Mouse (Mus musculus): ENCODE measurements around the gene Sar1b. TPM values are rescaled to one million over a fixed set of nuclear protein-coding genes. Genes with fewer than 3 reads are reported as not detected.

The Sar1b gene
- polyA plus RNA-seq, 1 experiment, result 61.7 TPM

DNA sequence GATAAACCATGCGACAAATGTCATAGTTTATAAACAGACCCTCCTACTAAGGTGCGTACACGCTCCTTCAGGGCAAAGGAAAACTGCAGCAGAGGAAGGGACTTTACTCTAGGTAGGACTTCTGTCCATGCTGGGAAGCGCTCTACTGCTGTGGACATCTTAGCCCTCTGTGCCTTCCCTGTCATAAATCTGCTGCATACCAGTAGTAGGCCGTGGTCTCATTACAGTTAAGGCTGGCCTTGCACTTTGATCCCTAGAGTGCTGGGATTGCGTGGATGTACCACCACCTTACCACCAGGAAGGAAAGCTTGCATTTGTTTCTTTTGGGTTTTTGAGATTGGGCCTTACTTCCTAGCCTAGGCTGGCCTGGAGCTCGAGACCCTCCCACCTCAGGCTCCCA lies 27.2 kb downstream of the Sar1b start:
- Histone ChIP-seq H3K36me3 (ENCODE audit: control insufficient read depth, insufficient read depth) (peaks cover 30% of the 10 kb centered on the region), H3K4me2 (ENCODE audit: low read depth) (no peak overlapping the region), H3K4me3 (no peak overlapping the region), H3K27me3 (ENCODE audit: control insufficient read depth, insufficient read depth, insufficient read length) (no peaks in the 10 kb centered on the region), H3ac (ENCODE audit: control insufficient read depth, insufficient read length) (no peak overlapping the region), H3K79me2 (ENCODE audit: control insufficient read depth, insufficient read depth) (no peaks in the 10 kb centered on the region)
- TF ChIP-seq MAX (IDR thresholded peaks at IDR 0.05; ENCODE audit: low read depth) (no peak), SRF (IDR thresholded peaks at IDR 0.05; ENCODE audit: control insufficient read depth, insufficient read length, low read depth) (no peak), POLR2A (IDR thresholded peaks at IDR 0.05; ENCODE audit: insufficient read length, low read depth) (no peak), REST (IDR thresholded peaks at IDR 0.05; ENCODE audit: insufficient read depth, insufficient read length) (no peak), CEBPB (IDR thresholded peaks at IDR 0.05; ENCODE audit: insufficient read depth, poor library complexity, severe bottlenecking) (no peak), E2F4 (IDR thresholded peaks at IDR 0.05; ENCODE audit: insufficient read depth) (no peak), TCF12 (IDR thresholded peaks at IDR 0.05; ENCODE audit: insufficient read depth, poor library complexity, severe bottlenecking) (no peak), USF1 (IDR thresholded peaks at IDR 0.05; ENCODE audit: low read depth) (no peak), TCF3 (IDR thresholded peaks at IDR 0.05; ENCODE audit: insufficient read length, low read depth) (no peak), POLR2AphosphoS2 (IDR thresholded peaks at IDR 0.05; ENCODE audit: insufficient read length, low read depth) (no peak), MYOD1 (IDR thresholded peaks at IDR 0.05; ENCODE audit: control insufficient read depth in 1 of 3, insufficient read length in 2 of 3, low read depth in 2 of 3) (no peak), MYOG (IDR thresholded peaks at IDR 0.05; ENCODE audit: control insufficient read depth in 1 of 3, insufficient read depth in 1 of 3, insufficient read length in 2 of 3, low read depth in 2 of 3) (no peak)

DNA sequence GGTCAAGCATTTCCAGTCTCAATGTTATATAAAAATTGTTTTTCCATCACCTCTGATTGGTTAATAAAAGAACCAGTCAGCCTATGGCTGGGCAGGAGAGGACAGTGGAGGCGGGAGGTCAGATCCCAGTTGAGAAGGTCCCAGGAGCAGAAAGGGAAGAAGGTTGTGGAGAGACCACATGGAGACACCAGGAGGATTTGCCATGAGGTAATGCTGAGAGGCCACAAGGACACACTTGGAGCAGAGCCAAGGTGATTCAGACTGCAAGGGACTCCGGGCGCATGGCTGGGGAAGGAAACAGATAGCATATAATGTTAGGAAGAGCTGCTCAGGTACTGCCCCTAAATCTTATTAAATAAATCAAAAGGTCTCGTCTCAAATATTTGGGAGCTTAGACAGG lies 32.8 kb downstream of the Sar1b start:
- no peak for TF ChIP-seq SRF (IDR thresholded peaks at IDR 0.05; ENCODE audit: control insufficient read depth, insufficient read length, low read depth)
- no peak for TF ChIP-seq MYOD1 (IDR thresholded peaks at IDR 0.05; ENCODE audit: control insufficient read depth in 1 of 3, insufficient read length in 2 of 3, low read depth in 2 of 3)
- no peak for TF ChIP-seq E2F4 (IDR thresholded peaks at IDR 0.05; ENCODE audit: insufficient read depth)
- TF ChIP-seq MYOG (IDR thresholded peaks at IDR 0.05; ENCODE audit: control insufficient read depth in 1 of 3, insufficient read depth in 1 of 3, insufficient read length in 2 of 3, low read depth in 2 of 3), result no peak
- TF ChIP-seq CEBPB (IDR thresholded peaks at IDR 0.05; ENCODE audit: insufficient read depth, poor library complexity, severe bottlenecking), result no peak
- no peak for TF ChIP-seq USF1 (IDR thresholded peaks at IDR 0.05; ENCODE audit: low read depth)
- TF ChIP-seq TCF12 (IDR thresholded peaks at IDR 0.05; ENCODE audit: insufficient read depth, poor library complexity, severe bottlenecking), result no peak
- TF ChIP-seq POLR2AphosphoS2 (IDR thresholded peaks at IDR 0.05; ENCODE audit: insufficient read length, low read depth), result no peak
- no peak for TF ChIP-seq TCF3 (IDR thresholded peaks at IDR 0.05; ENCODE audit: insufficient read length, low read depth)
- TF ChIP-seq REST (IDR thresholded peaks at IDR 0.05; ENCODE audit: insufficient read depth, insufficient read length), result no peak
- no peak for TF ChIP-seq POLR2A (IDR thresholded peaks at IDR 0.05; ENCODE audit: insufficient read length, low read depth)
- no peak for TF ChIP-seq MAX (IDR thresholded peaks at IDR 0.05; ENCODE audit: low read depth)
- no peaks in the 10 kb centered on the region for H3K79me2 ChIP-seq (ENCODE audit: control insufficient read depth, insufficient read depth)

DNA sequence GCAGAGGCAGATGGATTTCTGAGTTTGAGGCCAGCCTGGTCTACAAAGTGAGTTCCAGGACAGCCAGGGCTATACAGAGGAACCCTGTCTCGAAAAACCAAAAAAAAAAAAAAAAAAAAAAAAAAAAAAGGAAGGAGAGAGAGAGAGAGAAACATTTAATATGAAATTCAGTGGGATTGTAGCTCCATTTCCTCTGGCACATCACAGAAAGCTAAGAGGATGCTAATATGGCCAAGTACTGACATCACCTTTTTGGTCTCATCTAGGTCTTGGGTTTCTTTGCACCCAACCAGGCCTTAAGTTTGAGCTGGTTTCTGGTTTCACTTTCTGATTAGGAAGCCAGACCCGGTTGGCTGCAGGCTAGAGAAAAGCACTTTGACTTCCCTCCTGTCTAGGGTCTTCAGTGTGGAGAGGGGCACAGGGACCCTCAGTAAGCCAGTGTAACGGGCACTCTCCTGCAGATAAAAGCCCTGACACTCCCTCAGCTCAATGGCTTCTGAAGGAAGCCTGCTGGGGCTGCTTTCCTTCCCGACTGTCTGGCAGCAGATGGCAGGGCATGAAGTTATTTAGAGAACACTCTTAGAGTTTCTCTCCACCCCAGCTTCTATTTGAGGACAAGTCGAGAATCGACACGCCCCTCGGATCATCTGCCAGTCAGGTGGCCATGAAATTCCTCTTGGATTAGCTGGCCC lies 37.3 kb downstream of the Sar1b start:
- TF ChIP-seq USF1 (IDR thresholded peaks at IDR 0.05; ENCODE audit: low read depth), result no peak
- no peak for TF ChIP-seq POLR2A (IDR thresholded peaks at IDR 0.05; ENCODE audit: insufficient read length, low read depth)
- TF ChIP-seq TCF12 (IDR thresholded peaks at IDR 0.05; ENCODE audit: insufficient read depth, poor library complexity, severe bottlenecking), result no peak
- no peak for TF ChIP-seq REST (IDR thresholded peaks at IDR 0.05; ENCODE audit: insufficient read depth, insufficient read length)
- TF ChIP-seq TCF3 (IDR thresholded peaks at IDR 0.05; ENCODE audit: insufficient read length, low read depth), result no peak
- no peak for TF ChIP-seq SRF (IDR thresholded peaks at IDR 0.05; ENCODE audit: control insufficient read depth, insufficient read length, low read depth)
- TF ChIP-seq CEBPB (IDR thresholded peaks at IDR 0.05; ENCODE audit: insufficient read depth, poor library complexity, severe bottlenecking), result no peak
- no peak for TF ChIP-seq POLR2AphosphoS2 (IDR thresholded peaks at IDR 0.05; ENCODE audit: insufficient read length, low read depth)
- no peak for TF ChIP-seq E2F4 (IDR thresholded peaks at IDR 0.05; ENCODE audit: insufficient read depth)
- no peak for TF ChIP-seq MYOG (IDR thresholded peaks at IDR 0.05; ENCODE audit: control insufficient read depth in 1 of 3, insufficient read depth in 1 of 3, insufficient read length in 2 of 3, low read depth in 2 of 3)
- TF ChIP-seq MYOD1 (IDR thresholded peaks at IDR 0.05; ENCODE audit: control insufficient read depth in 1 of 3, insufficient read length in 2 of 3, low read depth in 2 of 3), result no peak
- no peak for TF ChIP-seq MAX (IDR thresholded peaks at IDR 0.05; ENCODE audit: low read depth)
- no peaks in the 10 kb centered on the region for H3K79me2 ChIP-seq (ENCODE audit: control insufficient read depth, insufficient read depth)
- H3K4me3 ChIP-seq, result no peak overlapping the region
- H3ac ChIP-seq (ENCODE audit: control insufficient read depth, insufficient read length), result no peak overlapping the region
- H3K36me3 ChIP-seq (ENCODE audit: control insufficient read depth, insufficient read depth), result no peaks in the 10 kb centered on the region
- H3K27me3 ChIP-seq (ENCODE audit: control insufficient read depth, insufficient read depth, insufficient read length), result no peaks in the 10 kb centered on the region
- H3K4me2 ChIP-seq (ENCODE audit: low read depth), result peak overlapping the region; percentile 65

More for the DNA sequence above, 32.8 kb downstream of the Sar1b start:
- Histone ChIP-seq H3K27me3 (ENCODE audit: control insufficient read depth, insufficient read depth, insufficient read length) (no peaks in the 10 kb centered on the region), H3K4me2 (ENCODE audit: low read depth) (no peak overlapping the region), H3K4me3 (no peak overlapping the region), H3ac (ENCODE audit: control insufficient read depth, insufficient read length) (no peak overlapping the region), H3K36me3 (ENCODE audit: control insufficient read depth, insufficient read depth) (peaks cover 4% of the 10 kb centered on the region)

DNA sequence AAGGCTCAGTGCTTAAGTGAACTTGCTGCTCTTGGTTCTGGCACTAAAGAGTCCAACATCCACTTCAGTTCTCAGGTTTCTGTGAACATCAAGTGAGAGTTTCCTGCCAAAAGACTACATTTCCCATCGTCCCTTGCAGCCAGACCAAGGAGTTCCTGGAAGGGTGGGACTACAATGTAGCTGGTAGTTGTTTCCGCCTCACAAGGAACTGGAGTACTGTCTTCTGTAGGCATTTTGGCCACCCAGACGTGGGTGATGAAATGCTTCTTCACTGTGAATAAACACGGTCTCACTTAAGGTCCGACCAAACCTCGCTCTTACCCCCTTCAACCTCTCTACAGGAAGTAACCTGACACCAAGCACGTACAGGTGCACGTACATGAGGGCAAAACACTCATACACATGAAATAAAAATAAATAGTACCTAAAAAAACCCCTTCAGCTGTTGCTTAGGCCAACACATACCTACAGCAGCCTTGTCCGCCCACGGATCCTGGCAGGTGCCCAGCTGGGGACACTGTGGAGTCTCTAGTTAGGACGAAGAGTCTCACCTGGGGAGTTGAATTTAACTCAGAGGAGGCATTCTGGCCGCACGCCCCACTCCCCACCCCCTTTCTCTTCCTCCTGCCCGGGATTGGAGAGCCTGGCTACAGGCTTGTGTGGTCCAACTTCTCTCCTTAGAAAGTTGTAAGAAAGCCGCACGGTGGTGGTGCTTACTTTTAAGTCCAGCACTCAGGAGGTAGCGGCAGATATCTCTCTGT lies 41.9 kb downstream of the Sar1b start:
- Histone ChIP-seq H3K36me3 (ENCODE audit: control insufficient read depth, insufficient read depth) (no peaks in the 10 kb centered on the region), H3K4me2 (ENCODE audit: low read depth) (peak overlapping the region; percentile 96), H3K79me2 (ENCODE audit: control insufficient read depth, insufficient read depth) (no peaks in the 10 kb centered on the region), H3K27me3 (ENCODE audit: control insufficient read depth, insufficient read depth, insufficient read length) (no peaks in the 10 kb centered on the region), H3K4me3 (peak overlapping the region; percentile 7), H3ac (ENCODE audit: control insufficient read depth, insufficient read length) (no peak overlapping the region)
- TF ChIP-seq SRF (IDR thresholded peaks at IDR 0.05; ENCODE audit: control insufficient read depth, insufficient read length, low read depth), result no peak
- peak; percentile 38 for TF ChIP-seq POLR2A (IDR thresholded peaks at IDR 0.05; ENCODE audit: insufficient read length, low read depth)
